Mouse (Mus musculus) small intestine, adult 2 months (tissue): ENCODE measurements around the gene Iqcd.

Source experiments
- CTCF ChIP-seq: fragments of 200-500 bp; IDR thresholded peaks from 2 replicates; pipeline ENCODE4 v1.5.1; 2012; ENCODE audit warnings: low read depth, mild to moderate bottlenecking, control low read depth, inconsistent platforms, low read length, moderate library complexity, mixed read lengths; ENCODE audit not compliant: insufficient replicate concordance, insufficient read length; ENCODE audit errors: extremely low read depth
- POLR2A ChIP-seq: fragments of 200-500 bp; IDR thresholded peaks from 2 replicates; pipeline ENCODE4 v1.6.1; 2012; ENCODE audit warnings: low read depth, mild to moderate bottlenecking, control low read depth, inconsistent platforms, low read length, moderate library complexity

DNA sequence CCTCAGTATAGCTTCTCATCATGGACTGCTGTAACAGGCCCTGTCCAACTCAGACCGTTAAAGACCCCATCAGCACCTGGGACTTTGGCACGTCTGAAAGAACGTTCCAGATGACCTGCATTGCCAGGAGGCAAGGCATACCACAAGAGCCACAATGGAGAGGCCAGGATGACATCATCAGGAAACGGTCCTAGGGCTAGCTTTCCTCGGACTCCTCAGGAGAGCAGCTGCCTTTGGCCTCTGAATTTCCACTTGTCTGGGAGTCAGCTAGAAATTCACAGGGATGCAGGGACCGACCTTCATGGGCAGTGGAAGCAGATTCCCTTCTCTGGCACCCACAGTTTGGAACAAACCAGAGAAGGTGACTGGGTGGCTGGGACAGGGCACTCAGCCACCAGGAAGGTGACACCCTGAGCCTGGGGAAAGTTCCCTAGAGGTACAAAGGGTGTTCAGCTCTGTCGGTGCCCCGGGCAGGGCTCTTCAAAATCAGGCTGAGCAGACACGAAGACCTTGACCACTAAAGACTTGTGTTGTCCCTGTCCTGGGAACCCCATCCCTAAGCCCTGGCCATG is 22.0 kb upstream of the Iqcd start:
- TF ChIP-seq CTCF: no peak
- no peak for TF ChIP-seq POLR2A
